Mouse (Mus musculus) limb, embryonic 12.5 days (tissue): Measurements from ENCODE around the gene Gcdh. TPM values are rescaled to one million over a fixed set of nuclear protein-coding genes. Genes with fewer than 3 reads are reported as not detected.

ENCODE experiments used
- ATAC-seq: fragments of 200-750 bp; cut with Nextera tagmentation; 2 replicates; pipeline ENCODE4 v1.8.0; 2017; ENCODE audit warnings: low read depth, moderate TSS enrichment; ENCODE audit not compliant: insufficient number of reproducible peaks, insufficient read depth, low FRiP score, low TSS enrichment
- H3K27ac ChIP-seq: fragments of 300-500 bp; sonication (generic); 2 replicates; pipeline ENCODE4 v1.5.1; 2016; ENCODE audit warnings: mild to moderate bottlenecking, moderate library complexity
- H3K27me3 ChIP-seq: fragments of 300-500 bp; sonication (generic); 2 replicates; pipeline ENCODE4 v1.6.1; 2016; ENCODE audit warnings: mild to moderate bottlenecking, moderate library complexity
- H3K36me3 ChIP-seq: fragments of 300-500 bp; sonication (generic); 2 replicates; pipeline ENCODE4 v1.6.1; 2016; ENCODE audit warnings: mild to moderate bottlenecking, moderate library complexity
- H3K4me1 ChIP-seq: fragments of 300-500 bp; sonication (generic); replicated peaks from 2 replicates; pipeline ENCODE4 v1.6.1; 2016
- H3K4me2 ChIP-seq: fragments of 300-500 bp; sonication (generic); 2 replicates; pipeline ENCODE4 v1.6.1; 2016; ENCODE audit warnings: mild to moderate bottlenecking, moderate library complexity
- H3K4me3 ChIP-seq: fragments of 300-500 bp; sonication (generic); replicated peaks from 2 replicates; pipeline ENCODE4 v1.5.1; 2016; ENCODE audit warnings: mild to moderate bottlenecking
- H3K9ac ChIP-seq: fragments of 300-500 bp; sonication (generic); replicated peaks from 2 replicates; pipeline ENCODE4 v1.6.1; 2016; ENCODE audit warnings: mild to moderate bottlenecking, moderate library complexity
- H3K9me3 ChIP-seq: fragments of 300-500 bp; sonication (generic); 2 replicates; pipeline ENCODE4 v1.6.1; 2016; ENCODE audit warnings: mild to moderate bottlenecking, moderate library complexity
- WGBS: fragments of 180-500 bp; shearing (Covaris S2); methylation state at CpG from one replicate; pipeline ENCODE4 v1.1.7; 2016; 5-methylcytosine and 5-hydroxymethylcytosine counted together
- polyA plus RNA-seq: library from polyadenylated mRNA; unstranded; fragments of >200 nt; fragmentation: Nextera tagmentation; extraction: Ambion mirVana; gene quantifications from 2 replicates; pipeline ENCODE4 v1.2.1, GENCODE M21; 2016

The Gcdh gene
- polyA plus RNA-seq, 1 experiment from 2014 or later = 42.8 TPM

DNA sequence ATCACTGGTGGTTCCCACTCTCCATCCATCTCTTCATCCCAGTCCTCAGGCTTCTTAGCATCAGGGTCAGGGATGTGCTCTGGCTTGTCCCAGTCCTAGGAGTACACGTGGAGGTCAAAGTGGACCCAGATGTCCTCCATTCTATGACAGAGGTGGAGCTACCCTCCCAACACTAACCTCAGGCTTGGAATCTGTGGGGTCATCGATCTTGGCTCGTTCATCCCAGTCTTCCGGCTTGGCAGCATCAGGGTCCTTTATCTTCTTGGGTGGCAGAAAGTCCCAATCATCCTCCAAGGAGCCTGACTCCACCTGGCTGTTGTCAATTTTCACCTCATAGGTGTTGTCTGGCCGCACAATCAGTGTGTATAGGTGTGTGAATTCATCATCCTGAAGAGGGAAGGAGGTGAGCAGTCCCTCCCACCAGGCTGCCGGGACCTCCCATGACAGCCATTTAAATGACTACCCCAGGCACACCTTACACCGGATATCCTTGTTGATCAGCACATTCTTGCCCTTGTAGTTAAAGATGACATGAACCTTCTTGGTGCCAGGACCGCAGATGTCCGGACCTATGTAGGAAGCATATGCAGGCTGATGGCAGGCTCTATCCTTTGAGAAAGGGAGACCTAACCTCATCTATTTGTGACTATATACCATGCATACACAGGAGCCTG lies 49.2 kb downstream of the Gcdh start:
- H3K27ac ChIP-seq = no peak overlapping the region
- peaks cover 47% of the 10 kb centered on the region for H3K36me3 ChIP-seq
- 84% methylated on average over 9 of the region's 9 CpGs for WGBS

DNA sequence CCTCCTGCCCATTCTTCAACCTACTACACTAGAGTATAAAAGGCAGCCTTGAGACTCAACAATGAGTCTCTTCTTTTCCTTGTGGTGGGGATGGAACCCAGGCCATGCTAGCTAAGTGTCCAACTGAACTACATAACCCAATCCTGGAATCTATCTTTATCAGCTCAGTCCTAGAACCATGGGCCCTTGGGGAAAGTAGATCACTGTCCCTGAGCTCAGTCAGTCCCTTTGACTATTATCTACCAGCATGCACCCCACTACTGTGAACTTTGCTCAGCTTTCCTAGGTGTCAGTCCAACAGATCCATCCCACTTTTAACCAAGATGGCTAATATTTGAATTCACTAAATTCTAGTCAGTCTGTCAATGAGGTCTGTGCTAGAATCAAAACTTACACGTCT lies 52.2 kb downstream of the Gcdh start:
- Histone ChIP-seq H3K27ac (no peak overlapping the region; the same call in 1 of the 2 replicates), H3K4me2 (no peak overlapping the region), H3K9me3 (no peaks in the 10 kb centered on the region), H3K36me3 (peaks cover 77% of the 10 kb centered on the region), H3K4me1 (peaks cover 48% of the 10 kb centered on the region), H3K27me3 (no peaks in the 10 kb centered on the region), H3K9ac (no peak overlapping the region), H3K4me3 (no peak overlapping the region)
- no peak for ATAC-seq
- 83% methylated on average over 1 of the region's 1 CpGs for WGBS

More for the DNA sequence above, 49.2 kb downstream of the Gcdh start:
- no peak for ATAC-seq
- Histone ChIP-seq H3K27me3 (no peaks in the 10 kb centered on the region), H3K4me3 (peak overlapping the region; percentile 97), H3K4me2 (peak overlapping the region; percentile 80), H3K4me1 (peaks cover 27% of the 10 kb centered on the region), H3K9ac (peak overlapping the region; percentile 97; the same call in 1 of the 2 replicates), H3K9me3 (no peaks in the 10 kb centered on the region)

DNA sequence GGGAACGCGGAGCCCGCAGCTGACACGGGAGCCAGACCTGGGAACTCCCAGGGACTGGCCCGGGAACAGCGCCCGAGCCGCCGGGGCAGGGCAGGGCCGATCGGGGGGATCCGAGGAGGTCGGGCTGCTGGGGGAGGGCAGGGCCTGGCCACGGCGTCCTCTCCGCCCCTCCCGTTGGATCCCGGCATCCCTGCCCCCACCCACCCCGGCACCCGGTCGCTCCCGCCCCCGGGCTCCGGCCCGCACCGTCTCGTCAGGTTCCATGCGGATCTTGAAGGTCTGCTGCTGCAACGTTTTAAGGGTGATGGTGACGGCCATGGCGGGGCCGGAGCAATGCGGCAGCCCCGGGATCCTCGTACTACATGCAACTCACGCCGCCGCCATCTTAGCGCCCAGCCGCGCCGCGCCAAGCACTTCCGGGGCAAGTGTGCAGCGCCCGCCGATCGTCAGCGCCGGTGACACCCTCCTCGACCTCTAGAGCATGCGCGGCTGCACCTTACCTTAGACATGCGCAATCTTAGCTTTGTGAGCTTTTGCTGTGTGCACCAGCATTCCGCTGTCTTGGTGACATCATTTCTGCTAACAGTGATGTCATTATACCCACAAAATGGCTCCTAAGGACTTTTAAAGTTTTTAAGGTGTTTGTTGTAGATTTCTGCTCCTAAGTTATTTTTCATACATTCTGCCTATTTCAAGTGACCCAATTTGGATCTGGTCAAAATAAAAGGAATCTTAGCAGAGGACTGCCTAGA lies 53.3 kb downstream of the Gcdh start, which contains the start of gene Rad23a:
TSS of gene Rad23a (minus strand) at position 418 of the 752 bp plus-strand sequence.
- Histone ChIP-seq H3K27me3 (no peaks in the 10 kb centered on the region), H3K9ac (peak within 1 kb of the TSS; percentile 85), H3K4me3 (peak within 1 kb of the TSS; percentile 66), H3K36me3 (peaks cover 85% of the 10 kb centered on the region), H3K9me3 (no peaks in the 10 kb centered on the region), H3K4me1 (peaks cover 58% of the 10 kb centered on the region), H3K27ac (peak within 1 kb of the TSS; percentile 90), H3K4me2 (peak within 1 kb of the TSS; percentile 75)
- peak; percentile 93 for ATAC-seq
- under 1% methylated on average over 54 of the region's 55 CpGs for WGBS

DNA sequence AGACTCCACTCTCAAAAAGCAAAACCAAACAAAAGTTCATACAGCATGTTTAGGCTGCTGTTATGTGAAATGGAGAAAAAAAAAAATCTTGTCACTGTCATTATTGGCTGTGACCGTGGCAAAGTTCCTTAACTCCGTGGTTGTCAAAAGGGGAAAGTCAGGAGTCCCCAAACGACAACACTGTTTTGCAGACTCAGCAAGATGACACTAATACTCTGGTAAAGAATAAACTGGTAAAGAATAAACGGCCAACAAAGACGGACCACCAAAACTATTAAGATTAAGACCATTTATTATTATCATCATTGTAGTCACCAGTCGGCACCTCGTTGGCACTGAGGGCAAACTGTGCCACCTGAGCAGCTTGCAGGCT lies 53.9 kb downstream of the Gcdh start:
- no peaks in the 10 kb centered on the region for H3K9me3 ChIP-seq
- peak overlapping the region; percentile 66 for H3K4me3 ChIP-seq
- peaks cover 86% of the 10 kb centered on the region for H3K36me3 ChIP-seq
- H3K27ac ChIP-seq = peak overlapping the region; percentile 90
- no peaks in the 10 kb centered on the region for H3K27me3 ChIP-seq
- H3K4me2 ChIP-seq = peak overlapping the region; percentile 75
- WGBS = 5% methylated on average over 7 of the region's 7 CpGs
- no peak for ATAC-seq
- H3K4me1 ChIP-seq = peaks cover 53% of the 10 kb centered on the region
- H3K9ac ChIP-seq = peak overlapping the region; percentile 85

DNA sequence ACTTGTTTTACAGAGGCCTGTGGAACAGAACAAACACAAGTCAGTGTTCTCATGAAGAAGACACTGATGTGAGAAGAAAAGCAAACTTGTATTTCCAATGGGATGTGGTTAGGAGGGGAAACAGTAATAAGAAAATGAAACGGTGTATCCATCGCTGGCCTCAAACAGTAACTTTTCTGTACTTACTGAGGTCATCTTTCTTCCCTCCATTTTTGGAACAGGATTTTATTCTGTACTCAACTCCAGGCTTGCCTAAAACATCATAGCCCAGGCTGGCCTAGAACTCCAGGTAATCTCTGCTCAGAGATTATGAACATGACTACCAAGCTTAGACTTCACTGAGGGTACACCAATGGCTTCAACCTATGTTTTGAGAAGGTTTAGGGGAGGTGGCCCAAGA lies 54.3 kb downstream of the Gcdh start:
- H3K9ac ChIP-seq = peak overlapping the region; percentile 85
- H3K9me3 ChIP-seq = no peaks in the 10 kb centered on the region
- H3K4me1 ChIP-seq = peaks cover 49% of the 10 kb centered on the region
- H3K4me2 ChIP-seq = peak overlapping the region; percentile 75
- peaks cover 86% of the 10 kb centered on the region for H3K36me3 ChIP-seq
- H3K27me3 ChIP-seq = no peaks in the 10 kb centered on the region
- WGBS = 94% methylated on average over 2 of the region's 2 CpGs
- ATAC-seq = no peak
- 0 out of 2 replicates have a peak overlapping the region, but pooled peaks have one; percentile 90 for H3K27ac ChIP-seq
- peak overlapping the region; percentile 66 for H3K4me3 ChIP-seq

DNA sequence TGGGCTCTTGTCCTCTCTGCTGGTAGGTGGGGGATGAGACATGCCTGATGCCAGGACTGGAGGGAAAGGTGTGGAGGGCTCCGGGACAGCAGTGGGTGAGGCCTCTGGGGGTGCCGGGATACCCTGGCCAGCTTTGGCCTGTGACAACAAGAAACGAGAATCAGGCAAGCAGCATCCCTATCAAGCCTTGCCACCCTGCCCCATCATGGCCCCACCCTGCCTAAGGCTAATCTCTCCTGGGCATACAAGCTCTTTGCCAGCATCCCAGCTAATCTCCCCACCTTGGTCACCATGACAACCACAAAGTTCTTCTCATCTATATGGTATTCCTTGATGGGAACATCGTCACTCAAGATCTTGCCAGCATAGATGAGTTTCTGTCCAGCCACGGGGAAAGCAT lies 55.2 kb downstream of the Gcdh start:
- 88% methylated on average over 5 of the region's 5 CpGs for WGBS
- no peak overlapping the region; the same call in 1 of the 2 replicates for H3K9ac ChIP-seq
- no peaks in the 10 kb centered on the region for H3K27me3 ChIP-seq
- H3K9me3 ChIP-seq = no peaks in the 10 kb centered on the region
- H3K27ac ChIP-seq = peak overlapping the region; percentile 84; the same call in 1 of the 2 replicates
- H3K4me1 ChIP-seq = peaks cover 42% of the 10 kb centered on the region
- H3K4me2 ChIP-seq = 0 out of 2 replicates have a peak overlapping the region, but pooled peaks have one; percentile 30
- H3K4me3 ChIP-seq = 0 out of 2 replicates have a peak overlapping the region, but pooled peaks have one; percentile 10
- no peak for ATAC-seq
- peaks cover 84% of the 10 kb centered on the region for H3K36me3 ChIP-seq

DNA sequence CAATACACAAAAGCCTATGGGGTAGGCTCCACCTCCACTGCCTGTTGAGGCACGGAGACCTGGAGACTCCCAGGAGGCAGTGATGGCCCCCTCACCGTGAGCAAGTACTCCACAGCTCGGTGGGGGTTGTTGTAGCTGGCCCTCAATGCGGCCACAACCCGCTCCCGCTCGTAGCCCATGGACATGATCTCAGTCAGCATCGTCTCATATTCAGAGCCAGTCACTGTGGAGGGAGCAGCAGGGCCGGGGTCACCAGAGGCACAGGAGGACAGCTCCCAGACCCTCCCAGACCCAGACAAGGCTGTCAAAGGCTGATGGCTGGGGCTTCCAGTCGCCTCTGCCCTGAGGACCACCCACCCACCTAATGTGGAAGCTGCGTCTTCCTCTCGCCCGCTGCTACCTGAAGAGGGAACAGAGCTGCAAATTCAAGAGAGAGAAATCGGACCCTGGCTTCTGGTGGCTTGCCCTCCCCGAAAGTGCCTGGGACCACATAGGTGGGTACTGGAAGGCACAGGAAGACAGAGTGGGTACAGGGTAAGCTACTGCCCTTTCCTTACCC lies 55.7 kb downstream of the Gcdh start:
- Histone ChIP-seq H3K9me3 (no peaks in the 10 kb centered on the region), H3K27me3 (no peaks in the 10 kb centered on the region), H3K4me1 (peaks cover 42% of the 10 kb centered on the region), H3K4me3 (peak overlapping the region; percentile 11), H3K4me2 (peak overlapping the region; percentile 30), H3K9ac (peak overlapping the region; percentile 44; the same call in 1 of the 2 replicates), H3K36me3 (peaks cover 79% of the 10 kb centered on the region), H3K27ac (peak overlapping the region; percentile 84)
- ATAC-seq = no peak
- whole genome bisulfite sequencing = 79% methylated on average over 15 of the region's 15 CpGs

DNA sequence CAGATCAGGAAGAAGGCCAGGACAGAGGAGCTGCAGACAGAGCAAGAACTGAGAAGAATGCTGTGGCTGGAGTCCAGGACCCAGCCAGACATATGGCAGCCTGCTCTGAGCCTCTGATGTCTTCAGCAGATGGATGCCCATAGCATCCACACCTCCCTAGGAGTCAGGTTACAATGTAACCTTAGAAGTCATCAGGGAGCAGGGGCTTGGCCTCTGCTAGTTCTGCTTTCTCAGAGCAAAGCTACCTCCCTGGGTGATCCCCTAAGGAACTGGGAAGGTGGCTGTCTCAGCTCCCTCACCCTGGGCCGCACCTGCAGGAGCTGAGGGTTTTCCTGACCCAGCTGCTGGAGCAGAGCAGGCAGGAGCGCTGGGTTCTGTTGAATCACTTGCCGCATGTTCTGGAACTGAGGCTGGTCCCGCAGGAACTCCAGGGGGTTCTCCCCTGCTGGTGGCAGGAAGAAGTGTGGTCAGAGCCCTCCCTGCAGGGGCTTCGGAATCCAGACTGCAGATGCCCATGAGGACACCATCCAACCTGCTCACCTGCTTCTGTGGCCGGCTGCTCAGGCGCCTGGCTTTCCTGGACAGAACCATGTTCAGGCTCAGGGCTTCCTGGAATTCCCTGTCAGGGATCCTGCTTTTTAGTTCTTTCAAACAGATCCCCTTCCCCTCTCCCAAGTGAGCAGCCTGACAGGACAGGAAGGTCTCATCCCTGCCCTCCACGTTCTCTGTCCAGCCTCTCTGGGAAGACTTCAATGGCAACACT lies 56.4 kb downstream of the Gcdh start:
- Histone ChIP-seq H3K4me1 (peaks cover 42% of the 10 kb centered on the region), H3K4me3 (peak overlapping the region; percentile 11), H3K27me3 (no peaks in the 10 kb centered on the region), H3K36me3 (peaks cover 72% of the 10 kb centered on the region), H3K4me2 (peak overlapping the region; percentile 30), H3K27ac (peak overlapping the region; percentile 84), H3K9ac (peak overlapping the region; percentile 44; the same call in 1 of the 2 replicates), H3K9me3 (no peaks in the 10 kb centered on the region)
- WGBS = 30% methylated on average over 8 of the region's 8 CpGs
- ATAC-seq = peak; percentile 35
